Mouse (Mus musculus): ENCODE data around the gene Gpc4. TPM values are rescaled to one million over a fixed set of nuclear protein-coding genes. Genes with fewer than 3 reads are reported as not detected.

The Gpc4 gene
- polyA plus RNA-seq, 2 experiments, result 81.8 to 88.5 TPM

DNA sequence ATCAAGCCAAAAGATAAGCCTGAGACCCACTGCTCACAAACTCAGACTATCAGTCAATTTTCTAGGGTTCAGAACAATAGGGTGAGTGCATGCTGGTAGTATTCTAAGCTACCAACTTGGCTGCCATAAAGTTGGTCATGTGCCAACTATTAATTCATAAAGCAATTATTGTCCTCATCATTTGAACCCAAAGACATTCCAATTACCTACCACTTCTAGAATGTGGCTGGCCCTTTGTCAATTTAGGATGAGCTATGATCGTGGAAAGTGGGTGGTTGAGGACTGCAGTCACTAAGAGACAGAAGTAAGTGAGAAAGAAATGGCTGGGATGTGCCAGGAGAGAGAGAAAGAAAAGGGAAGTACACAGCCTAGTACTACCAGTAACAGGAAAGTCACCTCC lies 61.3 kb downstream of the Gpc4 start:
- ATAC-seq (ENCODE audit: low FRiP score, low read depth), result no peak

DNA sequence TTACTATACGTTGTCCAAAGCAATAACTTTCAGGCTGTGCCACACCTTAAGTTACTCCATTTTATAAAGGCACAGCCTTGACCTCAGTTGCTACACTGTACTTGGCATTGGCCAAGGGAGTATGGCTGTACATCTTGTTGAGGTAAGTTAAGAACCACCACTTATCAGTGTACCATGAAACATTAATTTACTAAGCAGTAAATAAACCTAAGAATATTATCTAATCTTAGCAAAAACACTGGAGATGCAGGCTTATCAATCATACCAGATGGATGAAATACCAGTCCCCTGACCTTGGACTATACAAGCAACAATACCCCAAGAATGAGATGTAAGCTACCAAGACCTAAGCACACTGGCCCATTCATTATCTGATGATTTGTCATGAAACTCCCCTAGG lies 63.1 kb downstream of the Gpc4 start:
- ATAC-seq (ENCODE audit: low FRiP score, low read depth) (no peak), DNase-seq (ENCODE audit: low spot score) (no peak)
- no peak for TF ChIP-seq POLR2A (IDR thresholded peaks at IDR 0.05; ENCODE audit: borderline replicate concordance, extremely low read depth, insufficient read depth, insufficient read length)
- H3K36me3 ChIP-seq (ENCODE audit: control insufficient read depth, insufficient read depth, low read length), result no peaks in the 10 kb centered on the region
- 69% methylated on average over 1 of the region's 1 CpGs for WGBS
- no peak overlapping the region for H3K27ac ChIP-seq (replicated peaks; ENCODE audit: low read depth, low read length)
- H3K9ac ChIP-seq (ENCODE audit: low read depth, low read length, severe bottlenecking), result no peak overlapping the region
- no peak overlapping the region for H3K4me2 ChIP-seq (replicated peaks; ENCODE audit: low read depth, low read length, severe bottlenecking)
- no peaks in the 10 kb centered on the region for H3K27me3 ChIP-seq (ENCODE audit: control insufficient read depth, insufficient read depth, low read length)
- no peaks in the 10 kb centered on the region for H3K9me3 ChIP-seq (ENCODE audit: control insufficient read depth, low read length)
- H3K4me3 ChIP-seq (replicated peaks; ENCODE audit: low read length), result no peak overlapping the region
- no peaks in the 10 kb centered on the region for H3K4me1 ChIP-seq (ENCODE audit: control insufficient read depth, insufficient read depth, low read length)

More for the DNA sequence above, 61.3 kb downstream of the Gpc4 start:
- H3K9ac ChIP-seq (ENCODE audit: low read depth, low read length, severe bottlenecking), result no peak overlapping the region
- no peaks in the 10 kb centered on the region for H3K9me3 ChIP-seq (ENCODE audit: control insufficient read depth, low read length)
- no peak overlapping the region for H3K27ac ChIP-seq (replicated peaks; ENCODE audit: low read depth, low read length)
- WGBS, result 91% methylated on average over 1 of the region's 1 CpGs
- no peaks in the 10 kb centered on the region for H3K36me3 ChIP-seq (ENCODE audit: control insufficient read depth, insufficient read depth, low read length)
- H3K4me2 ChIP-seq (replicated peaks; ENCODE audit: low read depth, low read length, severe bottlenecking), result no peak overlapping the region
- no peaks in the 10 kb centered on the region for H3K4me1 ChIP-seq (ENCODE audit: control insufficient read depth, insufficient read depth, low read length)
- no peak for TF ChIP-seq POLR2A (IDR thresholded peaks at IDR 0.05; ENCODE audit: borderline replicate concordance, extremely low read depth, insufficient read depth, insufficient read length)
- no peak for DNase-seq (ENCODE audit: low spot score)
- no peaks in the 10 kb centered on the region for H3K27me3 ChIP-seq (ENCODE audit: control insufficient read depth, insufficient read depth, low read length)
- no peak overlapping the region for H3K4me3 ChIP-seq (replicated peaks; ENCODE audit: low read length)

DNA sequence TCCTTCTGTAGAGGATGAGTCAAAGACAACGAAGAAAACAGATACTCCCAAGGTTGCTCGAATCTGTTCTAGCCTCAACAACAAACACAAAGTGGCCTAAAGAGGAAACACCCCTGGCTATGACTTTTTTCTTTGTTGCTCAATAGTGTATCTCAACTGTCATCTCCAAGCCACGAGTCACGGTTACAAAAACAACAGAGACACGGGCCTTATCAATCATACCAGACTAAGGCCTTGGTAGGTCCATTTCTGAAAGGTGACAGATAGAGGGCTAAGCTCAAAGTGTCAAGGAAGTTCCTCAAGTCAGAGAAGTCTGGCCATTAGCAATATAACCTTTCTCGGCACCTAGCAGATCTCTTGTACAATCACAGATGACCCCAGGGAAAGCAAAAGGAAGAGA lies 63.6 kb downstream of the Gpc4 start:
- no peak for TF ChIP-seq POLR2A (IDR thresholded peaks at IDR 0.05; ENCODE audit: borderline replicate concordance, extremely low read depth, insufficient read depth, insufficient read length)
- no peaks in the 10 kb centered on the region for H3K36me3 ChIP-seq (ENCODE audit: control insufficient read depth, insufficient read depth, low read length)
- H3K9ac ChIP-seq (ENCODE audit: low read depth, low read length, severe bottlenecking), result no peak overlapping the region
- no peak overlapping the region for H3K4me3 ChIP-seq (replicated peaks; ENCODE audit: low read length)
- no peak overlapping the region for H3K4me2 ChIP-seq (replicated peaks; ENCODE audit: low read depth, low read length, severe bottlenecking)
- H3K4me1 ChIP-seq (ENCODE audit: control insufficient read depth, insufficient read depth, low read length), result no peaks in the 10 kb centered on the region
- no peak overlapping the region for H3K27ac ChIP-seq (replicated peaks; ENCODE audit: low read depth, low read length)
- DNase-seq (ENCODE audit: low spot score) (no peak), ATAC-seq (ENCODE audit: low FRiP score, low read depth) (no peak)
- H3K9me3 ChIP-seq (ENCODE audit: control insufficient read depth, low read length), result no peaks in the 10 kb centered on the region
- no peaks in the 10 kb centered on the region for H3K27me3 ChIP-seq (ENCODE audit: control insufficient read depth, insufficient read depth, low read length)
- 83% methylated on average over 6 of the region's 6 CpGs for WGBS

DNA sequence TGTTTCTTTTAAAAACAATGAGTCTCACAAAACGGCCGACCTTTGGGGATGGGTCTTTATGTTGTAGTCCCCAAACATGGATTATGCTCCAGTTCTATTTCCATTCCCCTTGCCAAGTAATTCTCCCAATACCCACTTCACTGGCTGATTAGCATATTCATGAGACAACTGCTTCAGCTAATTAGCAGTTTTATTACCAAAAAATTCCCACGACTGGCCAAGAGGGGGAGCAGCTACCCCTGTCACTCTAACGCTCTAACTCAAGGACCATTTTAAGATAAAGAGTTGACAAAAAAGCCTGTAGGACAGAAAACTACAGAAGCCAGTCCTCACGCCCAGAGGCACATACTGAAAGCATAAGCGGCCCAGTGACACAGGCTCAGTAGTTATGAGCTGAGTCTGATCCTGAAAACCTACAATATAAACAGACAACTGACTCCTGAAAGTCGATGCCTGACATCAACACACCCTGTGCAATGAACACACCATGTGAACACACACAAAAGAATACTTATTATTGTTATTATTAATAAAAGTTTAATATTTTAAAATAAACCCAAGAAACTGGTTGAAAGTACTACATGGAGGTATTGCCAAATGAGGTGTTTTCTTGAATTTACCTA lies 77.2 kb downstream of the Gpc4 start:
- Histone ChIP-seq H3K4me3 (replicated peaks; ENCODE audit: low read length) (no peak overlapping the region), H3K4me2 (replicated peaks; ENCODE audit: low read depth, low read length, severe bottlenecking) (no peak overlapping the region), H3K9me3 (ENCODE audit: control insufficient read depth, low read length) (no peaks in the 10 kb centered on the region), H3K27ac (replicated peaks; ENCODE audit: low read depth, low read length) (no peak overlapping the region), H3K9ac (ENCODE audit: low read depth, low read length, severe bottlenecking) (no peak overlapping the region), H3K4me1 (ENCODE audit: control insufficient read depth, insufficient read depth, low read length) (no peaks in the 10 kb centered on the region), H3K27me3 (ENCODE audit: control insufficient read depth, insufficient read depth, low read length) (no peaks in the 10 kb centered on the region), H3K36me3 (ENCODE audit: control insufficient read depth, insufficient read depth, low read length) (no peaks in the 10 kb centered on the region)
- DNase-seq (ENCODE audit: low spot score), result peak; percentile 6
- 46% methylated on average over 7 of the region's 7 CpGs for WGBS
- ATAC-seq (ENCODE audit: low FRiP score, low read depth), result no peak
- TF ChIP-seq POLR2A (IDR thresholded peaks at IDR 0.05; ENCODE audit: borderline replicate concordance, extremely low read depth, insufficient read depth, insufficient read length), result no peak

DNA sequence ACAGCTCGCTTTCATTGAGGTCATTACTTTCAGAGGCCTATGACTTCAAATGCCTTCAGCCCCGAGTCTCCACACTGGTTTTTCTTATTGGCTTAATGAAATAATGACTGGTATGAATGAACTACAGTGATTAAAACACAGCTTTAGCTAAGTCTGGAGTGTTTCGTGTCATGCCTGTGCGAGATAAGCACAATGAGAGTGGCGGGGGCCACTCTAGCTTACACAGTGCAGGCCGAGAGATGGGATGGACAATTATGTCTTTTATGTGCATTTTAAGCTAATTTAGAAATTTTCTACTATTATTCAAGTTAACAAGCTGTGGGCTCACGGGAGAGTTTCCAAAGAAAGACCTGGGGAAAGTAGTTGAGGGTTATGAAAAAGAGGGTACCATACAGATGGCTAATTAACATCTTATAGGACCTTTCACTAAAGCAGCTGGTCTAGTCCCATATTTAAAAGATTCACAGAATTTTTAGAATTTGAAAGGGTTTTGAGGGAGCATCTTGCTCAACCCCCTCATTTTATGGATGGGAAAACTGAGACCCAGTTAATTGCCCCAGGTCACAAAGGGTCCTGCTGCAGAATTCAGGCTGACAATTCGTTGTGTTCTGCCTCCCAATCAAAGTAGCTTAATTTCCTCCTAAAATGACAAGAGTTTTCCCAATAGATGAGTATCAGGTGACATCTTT lies 78.0 kb downstream of the Gpc4 start:
- Histone ChIP-seq H3K27ac (replicated peaks; ENCODE audit: low read depth, low read length) (no peak overlapping the region), H3K4me2 (replicated peaks; ENCODE audit: low read depth, low read length, severe bottlenecking) (no peak overlapping the region), H3K4me3 (replicated peaks; ENCODE audit: low read length) (no peak overlapping the region), H3K4me1 (ENCODE audit: control insufficient read depth, insufficient read depth, low read length) (no peaks in the 10 kb centered on the region), H3K27me3 (ENCODE audit: control insufficient read depth, insufficient read depth, low read length) (no peaks in the 10 kb centered on the region), H3K9ac (ENCODE audit: low read depth, low read length, severe bottlenecking) (no peak overlapping the region), H3K9me3 (ENCODE audit: control insufficient read depth, low read length) (no peaks in the 10 kb centered on the region), H3K36me3 (ENCODE audit: control insufficient read depth, insufficient read depth, low read length) (no peaks in the 10 kb centered on the region)
- no peak for TF ChIP-seq POLR2A (IDR thresholded peaks at IDR 0.05; ENCODE audit: borderline replicate concordance, extremely low read depth, insufficient read depth, insufficient read length)
- no peak for DNase-seq (ENCODE audit: low spot score)
- WGBS, result 73% methylated on average over 8 of the region's 8 CpGs
- ATAC-seq (ENCODE audit: low FRiP score, low read depth), result no peak

All from limb, embryonic 14.5 days (tissue).